ENCODE assay signal across 17 mouse cellular contexts in genomic region chr10:96550266-96550665, GRCm38 (mm10).
DNase-seq lines count a peak whose midpoint lies in the region; ATAC-seq lines count a peak whose summit lies in the region.
"Had no signal": no experiment of that assay in that cellular context is flagged by ENCODE, and none has a peak within 500 bp of the region (broad histone marks: within the 10 kb centered on the region; RNA-seq: fewer than 3 reads in every experiment).

No protein-coding gene starts in this region.

- DNase-seq in heart, adult 9 months (ENCODE audit: low spot score in 2 of 2): peak; percentile 3 to 16
- peak; percentile 69 for DNase-seq in 3T3-L1 (ENCODE audit: low read depth, low spot score)
- peak; percentile 51 for DNase-seq in Muller cell, postnatal 12 days (ENCODE audit: inconsistent ontology term)
- no peak for DNase-seq in limb, embryonic 10.5 days (ENCODE audit: low spot score)
- no peak for DNase-seq in gastrocnemius, postnatal 25 days
- DNase-seq: adrenal gland, adult 2 months; cerebellum, postnatal 10 days; kidney, adult 2 months; lung, adult 2 months; midbrain, embryonic 14.5 days; thymus, postnatal 14 days had no signal

- H3K9ac ChIP-seq in heart, embryonic 11.5 days (ENCODE audit: low read depth, low read length): no peak overlapping the region
- H3K9ac ChIP-seq: neural tube, embryonic 13.5 days had no signal

- ATAC-seq in heart, embryonic 11.5 days (replicated peaks; ENCODE audit: insufficient number of reproducible peaks, low FRiP score, low TSS enrichment): no peak
- ATAC-seq in megakaryocyte-erythroid progenitor cell, adult 5-6 weeks (replicated peaks; ENCODE audit: low FRiP score, low TSS enrichment, poor library complexity, severe bottlenecking): no peak
- ATAC-seq: forebrain, embryonic 16.5 days; hindbrain, embryonic 16.5 days had no signal

- no peak overlapping the region for H3K4me3 ChIP-seq in heart, embryonic 11.5 days (ENCODE audit: low read depth, low read length)
- H3K4me3 ChIP-seq in limb, embryonic 10.5 days: no peak overlapping the region
- H3K4me3 ChIP-seq: neural tube, embryonic 13.5 days had no signal

- no peaks in the 10 kb centered on the region; the same call in 1 of the 2 replicates for H3K4me1 ChIP-seq in heart, embryonic 11.5 days (ENCODE audit: control insufficient read depth, insufficient read depth, low read length)
- peaks cover 31% of the 10 kb centered on the region for H3K4me1 ChIP-seq in limb, embryonic 10.5 days

- 61% methylated on average over 4 of the region's 4 CpGs for WGBS in heart, embryonic 11.5 days (ENCODE audit: insufficient replicate concordance)
- 80% methylated on average over 4 of the region's 4 CpGs for WGBS in limb, embryonic 10.5 days

- no peak overlapping the region for H3K4me2 ChIP-seq in heart, embryonic 11.5 days
- H3K4me2 ChIP-seq: neural tube, embryonic 13.5 days had no signal

- H3K9me3 ChIP-seq in heart, embryonic 11.5 days (replicated peaks; ENCODE audit: control insufficient read depth, low read length): no peaks in the 10 kb centered on the region
- H3K9me3 ChIP-seq in limb, embryonic 10.5 days (replicated peaks): no peaks in the 10 kb centered on the region
- H3K9me3 ChIP-seq: neural tube, embryonic 13.5 days had no signal

- no peaks in the 10 kb centered on the region for H3K36me3 ChIP-seq in heart, embryonic 11.5 days (ENCODE audit: control insufficient read depth, insufficient read depth, low read length)
- H3K36me3 ChIP-seq in limb, embryonic 10.5 days: no peaks in the 10 kb centered on the region
- H3K36me3 ChIP-seq: G1E; neural tube, embryonic 13.5 days had no signal

- H3K27ac ChIP-seq in heart, embryonic 11.5 days (ENCODE audit: low read depth, low read length): no peak overlapping the region
- peak overlapping the region; percentile 42; the same call in 1 of the 2 replicates for H3K27ac ChIP-seq in limb, embryonic 10.5 days
- H3K27ac ChIP-seq: neural tube, embryonic 13.5 days had no signal

- H3K27me3 ChIP-seq in heart, embryonic 11.5 days (ENCODE audit: control insufficient read depth, insufficient read depth, low read length): no peaks in the 10 kb centered on the region
- no peaks in the 10 kb centered on the region for H3K27me3 ChIP-seq in limb, embryonic 10.5 days (ENCODE audit: low read depth, poor library complexity, severe bottlenecking)
- H3K27me3 ChIP-seq: neural tube, embryonic 13.5 days had no signal

Comparison
In these comparisons a context has a peak if more than half of its experiments do, and no peak if none do; other contexts are left out.
1. DNase-seq: peak in heart, adult 9 months (2 of 2), 3T3-L1 (single experiment) and Muller cell, postnatal 12 days (single experiment); none in limb, embryonic 10.5 days (single experiment) and gastrocnemius, postnatal 25 days (single experiment).